Mouse (Mus musculus) embryonic fibroblast, embryonic 13.5 days (primary cell): Measurements from ENCODE around the gene Trpm3. TPM values are rescaled to one million over a fixed set of nuclear protein-coding genes. Genes with fewer than 3 reads are reported as not detected.

Source experiments
- H3K27ac ChIP-seq: 2 replicates; pipeline ENCODE4 v1.5.1; 2012; ENCODE audit warnings: low read length, control low read depth, inconsistent platforms; ENCODE audit not compliant: insufficient read depth
- H3K4me1 ChIP-seq: 2 replicates; pipeline ENCODE4 v1.6.1; 2011; ENCODE audit warnings: low read length; ENCODE audit not compliant: control insufficient read depth, insufficient read depth
- H3K4me3 ChIP-seq: 2 replicates; pipeline ENCODE4 v1.5.1; 2011; ENCODE audit warnings: mild to moderate bottlenecking, control low read depth, low read length; ENCODE audit not compliant: insufficient read depth
- CTCF ChIP-seq: IDR thresholded peaks from 2 replicates; pipeline ENCODE4 v1.5.1; 2011; ENCODE audit warnings: mild to moderate bottlenecking, control low read depth, low read length, moderate library complexity, borderline replicate concordance; ENCODE audit not compliant: insufficient read depth
- POLR2A ChIP-seq: IDR thresholded peaks from 2 replicates; pipeline ENCODE4 v1.6.1; 2011; ENCODE audit warnings: low read depth, mild to moderate bottlenecking, control low read depth, low read length, moderate library complexity
- polyA plus RNA-seq: library from polyadenylated mRNA; stranded (reverse); fragments of >200 nt; gene quantifications from 2 replicates; pipeline ENCODE4 v1.2.4, GENCODE M21; 2011; ENCODE audit warnings: low read depth; ENCODE audit not compliant: missing spikeins, insufficient read length

Gene Trpm3
- polyA plus RNA-seq, 1 experiment = 0.46 TPM

- Histone ChIP-seq H3K4me3 (no peak overlapping the region), H3K4me1 (no peaks in the 10 kb centered on the region), H3K27ac (no peak overlapping the region)
- no peak for TF ChIP-seq POLR2A
- no peak for TF ChIP-seq CTCF
Measured at GRCm38 (mm10) chr19:22703876-22704275, 565.0 kb downstream of the Trpm3 start.

GRCm38 (mm10) chr19:22705414-22705813, 566.6 kb downstream of the Trpm3 start:
- Histone ChIP-seq H3K27ac (no peak overlapping the region), H3K4me1 (no peaks in the 10 kb centered on the region), H3K4me3 (no peak overlapping the region)
- TF ChIP-seq POLR2A (no peak), CTCF (no peak)

- Histone ChIP-seq H3K4me1 (no peaks in the 10 kb centered on the region), H3K27ac (no peak overlapping the region), H3K4me3 (no peak overlapping the region)
- TF ChIP-seq CTCF (no peak), POLR2A (no peak)
Measured at GRCm38 (mm10) chr19:22719027-22719426, 580.2 kb downstream of the Trpm3 start.

GRCm38 (mm10) chr19:22729846-22730245, 591.0 kb downstream of the Trpm3 start:
- no peaks in the 10 kb centered on the region for H3K4me1 ChIP-seq
- no peak overlapping the region for H3K4me3 ChIP-seq
- H3K27ac ChIP-seq = no peak overlapping the region
- TF ChIP-seq CTCF = no peak
- no peak for TF ChIP-seq POLR2A

DNA sequence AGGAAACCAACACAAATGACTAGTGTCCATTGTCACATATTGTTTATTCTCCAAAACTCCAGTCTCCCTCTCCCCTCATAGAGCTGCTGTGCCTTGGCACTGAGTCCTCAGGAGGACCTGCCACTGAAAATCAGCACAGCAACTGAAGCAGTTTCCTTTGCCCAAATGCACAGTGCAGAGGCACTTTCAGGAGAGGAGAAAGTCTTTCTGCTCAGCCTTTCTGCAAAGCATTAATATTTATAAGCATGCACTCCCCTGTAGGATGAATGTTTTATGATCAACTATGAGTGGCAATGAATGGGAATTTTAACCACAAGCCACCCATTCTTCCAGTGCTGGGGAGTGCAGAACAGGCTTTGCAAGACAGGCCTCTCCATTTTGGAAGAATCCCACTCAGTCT, 592.1 kb downstream of the Trpm3 start:
- TF ChIP-seq POLR2A (no peak), CTCF (no peak)
- no peak overlapping the region for H3K27ac ChIP-seq
- no peaks in the 10 kb centered on the region for H3K4me1 ChIP-seq
- no peak overlapping the region for H3K4me3 ChIP-seq

DNA sequence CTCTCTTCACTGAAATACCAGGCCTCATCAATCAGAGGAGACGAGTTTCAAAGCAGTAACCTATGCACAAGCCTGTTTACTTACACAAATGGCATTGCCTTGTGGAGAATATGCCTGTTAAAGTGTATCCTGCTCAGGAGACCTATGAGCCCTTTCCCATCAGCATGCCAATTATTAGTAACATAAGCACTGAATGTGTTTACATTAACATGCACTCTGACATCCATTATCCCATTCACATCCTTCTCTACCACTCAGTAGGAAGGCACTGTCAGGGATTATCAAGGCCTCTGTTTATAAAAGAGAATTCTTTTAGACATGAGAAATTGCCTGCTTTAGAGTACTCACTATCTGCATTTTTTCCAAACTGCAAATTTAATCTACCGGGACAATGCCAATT, 598.0 kb downstream of the Trpm3 start:
- H3K4me3 ChIP-seq = no peak overlapping the region
- no peaks in the 10 kb centered on the region for H3K4me1 ChIP-seq
- TF ChIP-seq POLR2A (no peak), CTCF (no peak)
- H3K27ac ChIP-seq = no peak overlapping the region

DNA sequence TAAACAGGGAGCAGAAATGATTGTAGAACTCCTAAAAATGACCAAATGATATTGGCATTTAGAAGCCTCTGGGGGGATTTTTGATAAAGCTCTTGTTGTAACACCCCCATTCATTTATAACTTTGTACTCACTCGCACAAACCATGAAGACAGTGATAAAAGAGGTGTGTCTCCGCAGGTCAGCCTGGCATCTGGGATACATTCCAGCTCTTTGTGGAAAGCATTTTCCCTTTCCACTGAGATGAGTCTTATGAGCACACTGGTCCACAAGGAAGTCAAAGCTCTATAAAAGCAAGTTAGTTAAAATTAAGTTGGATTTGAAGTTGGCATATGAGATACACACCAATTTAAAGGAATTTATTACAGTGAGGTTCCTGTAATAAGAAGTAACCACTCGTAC, 600.4 kb downstream of the Trpm3 start:
- Histone ChIP-seq H3K4me3 (no peak overlapping the region), H3K4me1 (no peaks in the 10 kb centered on the region), H3K27ac (no peak overlapping the region)
- TF ChIP-seq POLR2A (no peak), CTCF (no peak)

DNA sequence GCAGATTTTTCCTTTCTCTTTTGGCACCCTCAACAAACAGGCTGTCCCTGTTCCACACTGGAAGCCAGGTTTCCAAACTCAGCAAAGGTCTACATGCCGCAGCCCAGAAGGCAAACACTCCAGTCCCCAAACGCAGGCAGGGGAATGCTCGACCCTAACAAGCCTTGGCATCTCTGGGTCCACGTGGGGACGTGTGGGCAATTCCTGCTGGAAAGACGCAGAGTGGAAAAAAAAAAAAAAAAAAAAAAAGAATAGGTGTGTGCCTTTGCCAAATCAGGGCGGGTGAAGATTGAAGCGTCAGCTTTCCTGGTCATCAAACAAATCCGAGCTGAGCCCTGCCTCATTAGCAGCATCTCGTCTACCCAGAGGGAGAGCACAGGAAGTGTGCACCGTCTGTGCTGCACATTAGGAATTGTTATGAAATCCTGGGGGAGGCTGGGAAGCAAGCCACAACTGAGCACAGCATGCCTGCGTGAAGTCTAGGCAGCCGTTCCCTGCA, 614.5 kb downstream of the Trpm3 start:
- Histone ChIP-seq H3K4me3 (no peak overlapping the region), H3K27ac (no peak overlapping the region), H3K4me1 (no peaks in the 10 kb centered on the region)
- TF ChIP-seq CTCF = no peak
- TF ChIP-seq POLR2A = no peak

GRCm38 (mm10) chr19:22754071-22754470, 615.2 kb downstream of the Trpm3 start:
- TF ChIP-seq POLR2A = no peak
- TF ChIP-seq CTCF = no peak
- no peaks in the 10 kb centered on the region for H3K4me1 ChIP-seq
- no peak overlapping the region for H3K4me3 ChIP-seq
- no peak overlapping the region for H3K27ac ChIP-seq

- TF ChIP-seq CTCF (no peak), POLR2A (no peak)
- H3K4me3 ChIP-seq = no peak overlapping the region
- H3K4me1 ChIP-seq = no peaks in the 10 kb centered on the region
- H3K27ac ChIP-seq = no peak overlapping the region
Measured at GRCm38 (mm10) chr19:22754498-22754897, 615.7 kb downstream of the Trpm3 start.

DNA sequence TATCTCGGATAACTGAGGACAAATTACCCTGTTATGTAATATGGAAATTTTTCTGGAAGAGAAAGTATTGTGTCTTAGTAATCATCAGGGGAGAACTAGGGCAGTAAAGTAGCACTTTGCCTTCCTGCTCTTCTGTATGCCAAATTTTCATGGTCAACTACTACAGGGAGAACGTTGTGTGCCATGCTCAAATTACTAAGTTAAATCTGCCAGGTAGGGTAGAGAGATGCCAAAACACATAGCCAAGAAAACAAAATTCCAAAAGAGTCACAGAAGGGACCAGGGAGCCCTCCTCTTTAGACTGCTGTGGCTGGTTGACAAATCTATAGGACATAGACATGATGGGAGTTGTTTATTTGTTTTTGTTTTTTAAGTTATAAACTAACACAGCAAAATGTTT, 619.6 kb downstream of the Trpm3 start:
- TF ChIP-seq POLR2A = no peak
- Histone ChIP-seq H3K27ac (no peak overlapping the region), H3K4me1 (no peaks in the 10 kb centered on the region), H3K4me3 (no peak overlapping the region)

DNA sequence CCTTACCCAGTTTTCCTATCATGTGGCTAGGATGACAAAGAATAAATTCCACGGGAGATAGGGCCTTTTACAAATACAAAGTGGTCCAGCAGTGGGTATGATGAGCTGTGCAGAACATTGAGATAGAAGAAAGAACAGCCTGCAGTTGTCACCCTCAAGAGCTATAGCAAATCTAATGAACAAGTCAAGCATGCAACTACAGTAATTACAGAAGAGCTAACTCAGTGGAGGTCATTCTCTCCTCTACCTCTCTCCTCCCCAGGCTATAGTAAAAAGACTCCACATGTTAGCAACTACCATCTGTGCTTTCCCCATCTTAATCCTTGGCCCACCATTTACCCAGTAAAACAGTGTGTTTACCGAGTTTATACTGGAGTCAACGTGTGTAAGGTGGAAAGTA, 629.4 kb downstream of the Trpm3 start:
- Histone ChIP-seq H3K27ac (no peak overlapping the region), H3K4me3 (no peak overlapping the region), H3K4me1 (no peaks in the 10 kb centered on the region)
- TF ChIP-seq CTCF = no peak
- TF ChIP-seq POLR2A = no peak
